Mouse (Mus musculus): ENCODE data around the gene Meltf.

Gene Meltf

DNA sequence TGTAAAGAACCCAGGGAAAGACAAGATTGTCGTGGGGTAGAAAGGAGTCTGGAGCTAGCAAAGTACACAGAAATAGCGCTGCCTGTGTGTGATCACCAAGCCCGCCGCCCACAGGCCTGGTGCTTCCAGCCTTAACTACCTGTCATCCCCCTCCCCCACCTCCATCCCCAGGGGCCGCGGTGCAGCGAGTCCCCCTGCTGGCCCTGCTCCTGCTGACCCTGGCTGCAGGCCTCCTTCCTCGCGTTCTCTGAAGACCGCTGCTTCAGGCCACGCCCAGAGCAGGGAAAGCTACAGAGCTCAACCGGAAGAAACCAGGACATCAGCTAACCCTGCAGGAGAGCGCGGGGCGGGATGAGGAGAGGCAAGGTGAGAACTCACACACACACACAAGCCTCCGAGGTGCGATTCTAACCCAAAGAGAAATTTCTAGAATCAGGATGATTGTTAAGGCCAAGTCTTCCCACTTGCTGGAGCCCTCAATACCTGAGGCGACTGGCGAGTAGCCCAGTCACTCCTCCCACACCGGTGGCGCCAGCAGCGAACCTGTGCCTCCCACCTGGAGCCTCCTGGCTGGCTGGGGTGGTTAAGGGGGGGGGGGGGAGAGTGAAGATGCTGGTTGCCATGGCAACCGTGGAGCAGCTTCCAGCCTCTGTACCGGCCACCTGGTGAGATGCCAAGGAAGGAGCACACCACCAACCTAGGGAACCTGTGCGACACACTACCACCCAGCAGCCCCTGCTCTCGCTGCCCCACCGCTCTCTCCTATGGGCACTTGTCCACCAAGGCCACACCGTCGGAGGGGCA, 18.6 kb downstream of the Meltf start:
- peak; percentile 74 for DNase-seq

DNA sequence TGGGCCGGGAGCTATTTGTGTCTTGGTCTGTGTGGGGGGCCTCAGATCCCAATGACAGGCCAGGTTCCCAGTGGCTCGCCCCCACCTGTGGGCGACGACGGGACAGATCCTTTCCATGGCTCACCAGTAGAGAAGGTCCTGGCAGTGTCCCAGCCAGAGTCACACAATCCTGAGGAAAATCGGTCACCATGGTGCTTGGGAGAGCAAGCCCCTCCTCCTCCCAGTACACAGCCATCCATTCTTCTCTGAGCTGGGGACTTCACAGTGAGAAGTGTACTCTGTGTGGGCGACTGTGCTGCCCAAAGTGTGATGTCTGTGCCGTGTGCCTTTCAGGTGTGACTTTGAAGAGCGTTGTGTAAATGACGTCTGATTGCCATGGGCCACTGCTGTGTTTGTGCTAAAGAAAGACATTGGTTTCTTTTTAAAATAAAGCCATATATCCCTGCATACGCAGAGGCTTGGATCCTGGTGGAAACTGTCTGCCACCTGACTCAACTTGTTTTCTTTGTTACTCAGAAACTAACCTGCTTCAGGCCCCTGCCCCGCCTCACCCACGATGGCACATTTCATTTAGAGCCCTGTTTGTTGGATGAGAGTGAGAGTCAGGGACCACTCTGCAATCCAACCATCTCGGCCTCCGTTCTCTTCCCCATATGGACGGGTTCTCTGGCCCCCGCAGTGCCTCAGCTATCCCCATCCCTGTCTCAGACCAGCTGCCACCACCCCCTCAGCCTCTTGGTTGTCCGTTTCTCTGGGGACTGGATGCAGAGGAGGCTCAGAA, 20.1 kb downstream of the Meltf start:
- peak; percentile 92 for DNase-seq

DNA sequence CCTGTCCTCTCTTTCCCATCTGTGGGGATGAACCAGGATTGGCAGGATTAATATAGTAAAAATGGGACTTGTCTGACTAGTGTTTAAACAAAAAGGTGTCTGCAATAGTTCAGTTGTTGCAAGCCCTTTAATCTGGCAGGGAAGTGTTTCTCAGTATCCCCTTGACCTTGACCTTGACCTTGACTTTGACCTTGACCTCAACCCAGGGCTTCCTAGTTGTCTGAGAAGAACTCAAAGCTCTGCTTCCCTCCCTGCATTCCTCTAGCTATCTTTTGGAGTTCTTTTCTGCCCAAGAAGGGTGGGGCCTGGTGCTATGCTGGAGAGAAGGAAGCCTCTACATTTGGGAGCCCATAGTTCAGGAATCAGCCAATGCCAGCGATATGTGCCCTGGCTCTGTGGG, 23.3 kb downstream of the Meltf start:
- DNase-seq: no peak

DNA sequence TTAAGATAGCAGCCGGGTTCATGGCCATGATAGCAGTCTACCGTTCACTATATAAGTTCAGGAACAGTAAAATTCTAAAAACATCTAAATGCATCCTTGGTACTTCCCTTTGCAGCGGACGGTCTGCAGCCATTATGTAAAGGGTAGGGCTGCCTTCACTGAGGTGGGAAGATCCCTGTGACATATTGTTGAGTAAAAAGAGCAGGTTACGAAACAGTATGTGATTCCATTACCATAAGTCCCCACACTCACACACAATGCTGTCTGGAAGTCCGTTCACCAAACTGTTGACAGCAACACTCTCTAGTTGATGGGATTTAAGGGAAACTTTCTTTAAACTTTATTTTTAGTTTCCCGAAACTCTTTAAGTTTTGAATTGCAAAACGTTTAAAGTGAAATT, 24.6 kb downstream of the Meltf start:
- no peak for DNase-seq

DNA sequence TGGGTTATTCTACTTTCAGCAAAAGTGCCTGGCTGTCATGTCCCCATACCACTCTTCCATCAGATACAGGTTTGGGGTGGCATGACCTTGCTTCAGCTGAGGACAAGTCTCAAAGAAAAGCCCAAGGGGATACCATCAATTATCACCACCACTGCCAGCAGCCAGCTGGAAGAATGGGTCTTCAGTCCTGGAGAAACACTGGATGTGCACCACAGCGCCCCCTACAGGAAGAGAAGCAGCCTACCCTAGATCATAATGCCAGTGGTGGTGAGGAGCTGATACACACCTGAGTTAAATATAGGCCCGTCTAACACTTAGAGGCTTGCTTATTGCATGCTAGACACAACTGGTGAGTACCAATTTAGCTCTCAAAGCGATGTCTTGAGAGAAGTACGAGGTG, 26.7 kb downstream of the Meltf start:
- no peak for DNase-seq

DNA sequence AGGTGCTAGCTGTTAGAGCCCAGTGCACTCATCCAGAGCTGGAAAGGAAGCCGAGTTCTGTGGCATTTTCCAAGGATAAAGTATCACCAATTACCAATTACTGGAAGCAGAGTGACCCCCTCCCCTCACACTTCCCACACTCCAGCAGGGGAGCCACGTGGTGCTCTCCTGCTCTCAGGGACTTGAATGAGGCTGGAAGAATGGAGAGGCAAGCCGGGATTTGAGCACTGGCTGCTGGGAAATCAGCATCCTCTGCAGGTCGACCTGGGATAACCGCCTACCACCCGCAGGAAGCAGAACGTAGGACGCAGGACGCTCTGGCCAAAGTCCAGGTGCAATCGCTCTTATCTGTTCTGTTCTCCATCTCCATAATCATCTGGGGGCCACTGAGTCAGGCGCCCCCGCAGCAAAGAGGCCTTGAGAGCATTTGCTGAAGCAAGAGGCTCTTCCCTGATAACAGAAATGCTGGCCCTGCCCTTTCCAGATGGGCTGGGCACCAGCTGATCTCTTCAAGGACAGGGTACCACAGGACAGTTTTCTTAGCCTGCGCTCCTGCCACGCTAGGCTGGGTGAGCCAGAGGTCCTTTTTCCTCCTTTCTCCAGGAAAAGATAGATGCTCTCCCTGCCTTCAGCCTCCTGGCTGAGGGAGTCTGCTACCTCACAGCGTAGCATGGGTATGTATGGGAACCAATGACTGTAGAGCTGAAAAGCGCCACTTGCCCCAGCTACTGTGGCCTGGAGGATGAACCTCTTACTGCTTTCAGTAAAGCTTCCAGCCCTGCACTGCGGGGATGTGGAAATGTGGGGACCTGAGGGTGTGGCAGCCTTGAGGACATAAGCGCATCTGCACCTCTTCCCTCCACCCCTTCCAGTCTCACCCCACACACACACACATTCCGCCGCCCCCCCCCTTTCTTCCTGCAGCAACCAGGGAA, 27.5 kb downstream of the Meltf start:
- DNase-seq: no peak

DNA sequence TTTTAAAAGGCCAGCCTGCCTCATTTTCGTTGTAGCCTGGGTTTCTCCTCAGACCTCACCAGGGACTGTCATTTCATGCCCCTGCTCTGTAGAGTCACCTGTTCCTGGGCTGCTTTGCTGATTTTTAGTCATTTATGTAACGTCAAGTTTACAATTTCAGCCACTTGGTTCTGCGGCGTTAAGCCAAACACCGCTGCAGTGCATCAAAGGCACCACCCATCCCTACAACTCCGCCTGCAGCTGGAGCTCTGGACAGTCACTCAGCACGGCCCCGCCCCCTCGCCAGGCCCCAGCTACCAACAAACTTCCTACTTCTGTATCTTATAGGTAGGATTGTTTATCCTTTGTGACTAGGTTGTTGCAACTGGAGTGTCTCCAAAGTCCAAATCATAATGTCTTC, 28.3 kb downstream of the Meltf start:
- no peak for DNase-seq

DNA sequence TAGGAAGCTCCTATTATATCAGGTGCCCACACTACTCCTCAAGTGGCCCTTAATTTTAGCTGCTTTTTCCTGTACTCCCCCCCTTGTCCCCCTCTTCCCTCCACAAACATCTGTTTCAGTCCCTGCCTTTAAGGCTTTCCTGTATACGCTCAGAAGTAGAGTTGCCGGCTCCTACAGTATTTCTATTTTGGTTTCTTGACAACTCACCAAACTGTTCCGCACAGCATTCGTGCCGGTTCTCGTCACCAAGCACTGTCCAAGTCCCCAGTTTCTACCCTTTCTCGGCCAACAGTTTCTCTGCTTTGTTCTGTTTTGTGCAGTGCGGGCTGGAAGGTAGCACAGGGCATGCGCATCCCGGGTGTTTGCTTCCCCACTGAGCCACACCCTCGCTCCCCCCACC, 30.3 kb downstream of the Meltf start:
- no peak for DNase-seq

DNA sequence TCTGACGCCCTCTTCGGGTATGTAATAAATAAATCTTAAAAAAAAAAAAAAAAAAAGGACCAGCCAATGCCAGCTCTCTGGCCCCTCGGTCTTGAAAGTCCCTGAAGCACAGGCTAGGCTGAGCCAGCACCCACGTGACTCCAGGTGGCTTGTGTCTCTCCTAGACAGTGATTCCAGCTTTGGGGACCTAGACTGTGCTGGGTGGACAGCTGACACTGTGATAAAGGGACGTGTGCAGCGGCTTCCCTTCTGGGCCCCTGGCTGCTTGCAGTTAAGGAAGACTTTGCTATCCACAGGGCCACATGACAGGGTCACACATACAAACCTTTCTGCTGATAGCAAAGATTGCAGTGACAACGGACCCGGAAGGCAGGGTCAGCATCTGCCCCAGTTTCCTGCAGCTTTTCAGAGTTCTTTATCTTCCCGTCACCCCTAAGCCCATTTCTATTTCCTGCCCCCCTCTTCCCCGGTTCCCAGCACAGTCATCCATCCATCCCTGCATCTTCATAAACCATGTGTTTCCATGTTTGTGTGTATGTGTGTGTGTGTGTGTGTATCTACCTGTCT, 31.8 kb downstream of the Meltf start:
- no peak for DNase-seq

DNA sequence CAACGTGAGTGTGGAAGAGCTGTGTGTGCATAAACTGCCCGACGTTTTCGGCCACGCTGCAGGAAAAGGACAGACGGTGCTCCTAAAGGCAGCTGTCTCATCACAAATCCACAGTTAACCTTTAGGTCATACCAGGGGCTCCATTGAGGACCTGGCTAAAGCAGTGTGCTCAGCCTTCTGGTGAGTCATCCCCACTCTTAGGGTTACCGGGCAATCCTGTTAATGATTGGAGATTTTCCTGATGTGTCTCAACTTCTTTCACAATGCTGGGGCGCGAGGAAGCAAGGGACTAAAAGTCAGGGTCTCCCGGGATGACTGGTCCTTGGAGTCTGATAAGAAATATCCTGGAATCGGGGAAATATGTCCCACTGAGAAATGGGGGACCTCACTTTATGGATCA, 39.2 kb downstream of the Meltf start:
- DNase-seq: no peak

DNA sequence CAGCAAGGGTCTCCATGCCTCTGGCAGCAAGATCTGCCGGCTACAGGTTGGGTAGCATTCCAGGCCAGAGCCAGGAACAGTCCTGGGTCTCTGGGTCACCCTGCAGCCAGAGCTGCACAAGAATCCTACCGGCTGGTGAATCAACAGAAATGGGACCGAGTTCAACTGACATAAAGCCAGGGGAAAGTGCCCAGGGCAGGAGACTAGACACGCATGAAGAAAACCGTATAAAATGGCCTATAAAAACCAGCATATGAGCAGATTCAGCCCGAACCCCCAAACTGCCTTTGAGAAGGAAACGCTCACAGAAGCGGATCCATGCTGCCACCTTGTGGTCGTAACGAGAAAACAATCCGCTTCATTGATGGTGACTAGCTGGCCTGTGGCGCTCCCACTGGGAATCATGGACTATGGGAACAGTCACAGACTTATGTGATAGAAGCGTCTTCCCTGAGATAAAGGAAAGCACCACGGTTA, 39.7 kb downstream of the Meltf start:
- DNase-seq: peak; percentile 85

DNA sequence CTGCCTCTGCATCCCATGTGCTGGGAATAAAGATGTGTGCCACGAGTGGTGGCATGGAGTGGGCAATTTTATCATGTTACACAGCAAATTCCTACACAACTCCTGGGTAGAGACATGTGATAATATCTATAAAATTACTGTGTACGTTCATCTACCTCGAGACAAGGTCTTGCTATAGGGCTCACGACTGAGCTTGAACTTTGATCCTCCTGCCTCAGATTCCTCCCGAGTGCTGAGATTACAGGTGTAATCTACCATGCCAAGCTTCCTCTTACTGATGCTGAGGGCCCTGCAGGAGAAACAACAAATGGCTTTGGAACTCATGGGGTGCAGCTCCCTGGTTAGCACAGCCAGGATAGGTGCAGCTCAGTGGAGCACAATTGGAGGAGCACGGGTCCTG, 45.8 kb downstream of the Meltf start:
- DNase-seq: no peak

DNA sequence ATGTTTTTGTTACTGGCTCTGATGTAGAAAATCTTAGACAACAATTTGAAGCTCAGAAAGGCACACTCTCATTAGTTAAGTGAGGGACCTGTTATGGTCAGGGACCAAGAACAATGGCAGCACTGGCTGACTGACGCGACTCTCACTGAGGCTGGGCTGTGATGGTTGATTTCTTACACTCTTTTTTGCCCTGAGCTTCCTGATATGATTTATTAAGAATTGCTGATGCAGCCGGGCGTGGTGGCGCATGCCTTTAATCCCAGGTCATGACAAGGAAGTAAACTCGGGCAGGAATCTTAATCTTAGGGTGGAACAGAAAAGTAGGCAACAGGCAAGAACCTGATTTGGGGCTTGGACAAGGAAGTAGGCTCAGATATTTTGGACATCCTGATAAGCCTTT, 47.5 kb downstream of the Meltf start:
- no peak for DNase-seq

DNA sequence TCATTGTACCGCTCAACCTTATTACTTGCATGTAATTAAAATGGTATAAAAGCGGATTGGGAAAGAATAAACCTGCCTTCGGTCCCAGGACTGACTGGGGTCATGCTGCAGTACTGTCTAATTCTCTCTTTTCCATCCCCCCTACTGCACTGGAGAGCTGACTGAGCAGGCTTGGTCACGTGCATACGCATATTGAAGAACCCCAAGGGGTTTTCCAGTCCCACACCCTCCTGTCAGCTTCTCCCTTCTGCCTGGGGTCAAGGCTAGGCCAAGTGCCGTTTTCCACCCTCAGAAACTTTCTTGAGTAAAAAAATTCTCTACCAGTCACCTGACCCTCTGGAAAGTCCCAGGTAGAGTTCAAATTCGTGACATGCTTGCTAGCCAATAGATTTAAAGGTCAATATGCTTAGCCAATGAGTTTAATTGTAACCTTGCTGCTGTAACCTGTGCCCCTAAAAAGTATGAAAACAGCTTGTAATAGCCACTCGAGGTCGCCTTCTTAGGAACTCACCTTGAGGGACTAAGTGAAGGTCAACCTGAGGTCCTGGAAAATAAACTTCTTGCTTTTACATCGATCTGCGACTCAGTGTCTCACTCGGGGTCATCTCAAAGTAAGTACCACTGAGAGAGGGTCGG, 48.1 kb downstream of the Meltf start:
- no peak for DNase-seq

DNA sequence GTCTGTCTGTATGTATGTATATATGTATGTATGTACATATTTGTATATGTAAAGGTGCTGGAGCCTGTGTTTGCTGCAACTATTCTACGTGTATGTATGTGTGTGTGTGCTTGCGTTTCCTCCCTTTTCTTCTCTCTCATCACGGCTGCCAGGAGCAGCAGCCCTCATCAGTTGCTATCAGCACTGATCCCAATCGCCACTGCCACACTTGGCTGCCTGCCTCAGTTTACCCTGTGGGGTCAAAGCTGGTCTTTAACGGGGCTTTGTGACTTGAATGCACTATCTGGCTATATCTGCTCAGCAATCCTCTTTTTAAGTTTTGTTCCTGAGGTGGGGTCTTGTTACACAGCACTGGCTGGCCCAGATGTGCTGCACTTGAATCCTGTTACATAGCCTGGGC, 48.8 kb downstream of the Meltf start:
- DNase-seq: no peak

DNA sequence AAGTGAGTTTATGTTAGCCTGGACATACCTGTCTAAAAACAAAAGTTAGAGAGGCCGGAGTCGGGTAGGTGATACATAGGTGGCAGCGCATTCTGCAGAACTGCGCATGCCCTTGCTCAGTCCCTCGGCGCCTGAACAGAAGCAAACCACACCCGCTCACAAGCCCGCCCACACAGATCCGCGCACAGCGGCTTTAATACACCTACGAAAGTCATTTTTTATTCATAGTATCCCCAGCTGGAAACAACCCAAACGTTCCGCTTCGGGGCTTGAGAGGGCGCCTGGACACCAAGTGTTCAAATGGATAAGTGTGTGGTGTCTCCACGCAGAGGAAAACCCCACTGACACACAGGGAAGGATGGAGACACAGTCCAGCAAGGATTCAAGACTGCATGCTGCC, 52.7 kb downstream of the Meltf start:
- DNase-seq: peak; percentile 45

DNA sequence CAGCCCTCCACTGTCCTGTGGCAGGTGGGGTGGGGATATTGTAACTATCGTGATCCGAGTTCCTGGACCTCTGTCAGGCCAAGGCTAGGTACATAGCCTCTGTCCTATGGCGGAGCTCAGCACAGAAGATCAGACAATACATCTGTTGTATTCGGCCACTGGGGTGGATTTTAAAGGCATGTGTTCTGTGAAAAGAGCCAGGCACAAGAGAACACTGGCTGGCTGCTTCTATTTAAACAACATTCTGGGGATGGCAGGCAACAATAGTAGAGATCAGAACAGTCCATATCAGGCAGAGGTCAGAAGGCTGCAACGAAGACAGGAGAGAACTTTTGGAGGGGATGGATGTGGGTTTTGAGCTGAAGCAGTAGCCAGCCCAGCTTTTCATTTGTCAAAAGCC, 53.6 kb downstream of the Meltf start:
- peak; percentile 78 for DNase-seq

DNA sequence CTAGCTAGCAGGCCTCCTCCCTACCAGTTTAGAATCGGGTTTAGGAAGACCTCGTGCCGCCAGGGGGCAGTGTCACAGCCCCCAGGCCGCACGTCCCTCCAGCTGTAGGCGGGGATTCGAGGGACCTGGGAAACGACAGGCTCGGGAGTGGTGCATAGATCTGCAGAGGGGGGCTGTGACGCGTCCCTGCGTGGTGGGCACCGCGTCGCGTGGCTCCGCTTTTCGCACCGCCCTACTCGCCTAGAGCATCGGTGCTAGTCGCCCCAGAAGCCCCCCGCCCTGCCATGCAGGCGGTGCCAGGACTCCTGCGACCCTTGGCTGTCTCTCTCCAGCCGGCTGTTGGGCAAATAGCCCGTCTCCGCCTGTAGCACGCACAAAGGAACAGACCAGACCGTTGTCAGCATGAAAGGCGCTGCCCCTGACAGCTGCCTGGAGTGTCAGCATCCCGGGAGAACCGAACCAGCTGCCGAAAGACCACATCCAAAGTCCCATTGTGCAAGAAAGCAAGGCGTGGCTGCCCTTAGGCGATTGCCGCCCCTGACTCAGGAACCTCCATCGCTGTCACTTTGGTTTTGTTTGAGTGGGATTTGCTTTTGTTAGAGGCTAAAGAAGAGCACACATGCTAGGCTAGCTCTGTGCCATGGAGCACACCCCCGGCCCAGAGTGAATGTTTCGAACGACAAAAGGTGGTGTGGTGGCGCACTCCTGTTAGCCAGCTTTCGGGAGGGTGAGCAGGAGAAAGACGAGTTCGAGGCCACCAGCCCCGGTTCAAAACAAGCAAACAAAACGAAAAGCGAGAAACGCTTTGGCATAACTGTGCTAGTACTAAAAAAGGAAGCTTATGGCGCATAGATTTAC, 54.5 kb downstream of the Meltf start:
- peak; percentile 96 for DNase-seq

DNA sequence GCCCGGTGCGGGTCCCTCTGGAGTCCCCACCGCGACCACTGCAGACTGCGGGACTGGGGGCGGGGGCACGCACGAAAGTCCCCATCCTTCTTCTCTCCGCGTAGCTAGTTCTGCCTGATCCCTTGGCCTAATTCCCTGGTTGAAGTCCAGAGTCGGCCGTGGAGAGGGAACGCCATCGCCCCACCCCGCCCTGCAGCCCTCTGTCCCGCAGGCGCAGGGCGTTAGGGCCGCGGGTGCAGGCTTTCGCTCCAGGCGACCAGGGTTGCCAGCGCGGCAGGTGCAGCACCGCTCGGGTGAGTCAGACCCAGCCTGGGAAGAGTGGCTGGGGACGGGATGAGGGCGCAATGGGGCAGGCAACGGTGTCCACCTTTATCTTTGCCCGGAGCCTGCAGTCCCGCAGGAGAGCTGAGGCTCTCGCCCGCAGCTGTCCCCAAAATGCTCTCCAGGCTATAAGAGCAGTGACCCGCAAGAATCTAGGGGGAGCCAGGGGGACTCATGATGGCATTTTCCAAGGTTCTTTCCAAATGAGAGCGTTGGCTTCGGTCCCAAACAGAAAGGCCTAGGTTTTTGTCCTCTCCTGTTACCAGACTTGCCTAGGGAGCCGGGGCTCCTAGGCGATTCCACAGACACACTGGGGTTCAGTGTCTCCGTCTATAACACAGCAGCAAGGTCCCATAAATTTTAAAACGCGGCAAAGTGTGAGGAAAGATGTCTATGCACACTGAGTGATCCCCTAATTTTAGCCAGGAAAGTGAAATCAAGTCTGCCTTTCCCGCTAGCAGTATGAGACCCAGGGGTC, 55.3 kb downstream of the Meltf start, which contains the start of gene Pigz:
TSS of gene Pigz (plus strand) at position 101 of the 799 bp plus-strand sequence.
- peak; percentile 70 for DNase-seq

DNA sequence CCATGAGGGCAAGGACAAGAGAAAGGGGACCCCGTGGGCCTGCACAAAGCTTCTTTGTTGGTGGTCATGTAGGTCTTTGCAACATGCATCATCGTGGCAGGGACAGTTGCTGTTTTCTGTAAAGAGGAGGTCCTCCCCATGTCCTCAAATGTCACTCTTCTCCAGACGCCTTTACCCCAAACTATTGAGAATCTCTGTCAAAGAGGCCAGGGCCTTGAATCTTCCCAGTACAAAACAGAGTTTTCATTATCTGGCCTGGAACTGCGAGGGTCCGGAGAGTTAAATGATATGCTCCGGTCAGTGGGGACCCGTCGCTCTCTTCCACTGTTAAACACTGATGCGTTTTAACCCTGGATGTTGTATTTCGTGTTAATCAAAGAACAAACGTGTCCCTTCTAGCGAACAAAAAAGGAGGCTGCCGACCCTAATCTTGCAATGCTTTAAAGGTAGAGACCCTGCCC, 56.0 kb downstream of the Meltf start:
- no peak for DNase-seq
